Mouse (Mus musculus) C2C12 (cell line): ENCODE data around the gene Slc11a1. TPM values are rescaled to one million over a fixed set of nuclear protein-coding genes. Genes with fewer than 3 reads are reported as not detected.

Experiments
- H3K27me3 ChIP-seq: one replicate; pipeline ENCODE4 v1.6.1; 2011; ENCODE audit not compliant: control insufficient read depth, insufficient read depth, insufficient read length
- H3K36me3 ChIP-seq: one replicate; pipeline ENCODE4 v1.6.1; 2011; ENCODE audit not compliant: control insufficient read depth, insufficient read depth
- H3K4me3 ChIP-seq: one replicate; pipeline ENCODE4 v1.5.1; 2011; ENCODE audit warnings: mild to moderate bottlenecking, control low read depth; ENCODE audit not compliant: poor library complexity, insufficient read depth, severe bottlenecking
- H3K79me2 ChIP-seq: one replicate; pipeline ENCODE4 v1.6.1; 2011; ENCODE audit not compliant: control insufficient read depth, insufficient read depth
- H3K79me3 ChIP-seq: one replicate; pipeline ENCODE4 v1.6.1; 2011; ENCODE audit warnings: low read depth, control low read depth
- H3ac ChIP-seq: one replicate; pipeline ENCODE3; 2011; ENCODE audit warnings: low read depth; ENCODE audit not compliant: control insufficient read depth, insufficient read length
- CEBPB ChIP-seq: IDR thresholded peaks from one replicate; pipeline ENCODE4 v1.6.1; 2011; ENCODE audit warnings: low read depth, mild to moderate bottlenecking, control low read depth, moderate library complexity
- CTCF ChIP-seq: IDR thresholded peaks from one replicate; pipeline ENCODE4 v1.5.1; 2011; ENCODE audit not compliant: control insufficient read depth, insufficient read depth, insufficient read length
- FOSL1 ChIP-seq: IDR thresholded peaks from one replicate; pipeline ENCODE4 v1.8.0; 2011; ENCODE audit warnings: mild to moderate bottlenecking, low read length; ENCODE audit not compliant: poor library complexity, insufficient read depth, severe bottlenecking
- MAX ChIP-seq: IDR thresholded peaks from one replicate; pipeline ENCODE4 v1.6.1; 2011; ENCODE audit warnings: mild to moderate bottlenecking, control low read depth
- MYOD1 ChIP-seq: IDR thresholded peaks from one replicate; pipeline ENCODE4 v1.6.1; 2011; ENCODE audit warnings: low read depth; ENCODE audit not compliant: control insufficient read depth, insufficient read length
- MYOG ChIP-seq: IDR thresholded peaks from one replicate; pipeline ENCODE4 v1.6.1; 2011; ENCODE audit not compliant: control insufficient read depth, insufficient read length; ENCODE audit errors: extremely low read depth
- USF1 ChIP-seq: IDR thresholded peaks from one replicate; pipeline ENCODE4 v1.6.1; 2011; ENCODE audit warnings: low read depth, mild to moderate bottlenecking, control low read depth, moderate library complexity
- polyA plus RNA-seq: library from polyadenylated mRNA; unstranded; fragments of >200 nt; fragmentation: generic; extraction: Trizol; gene quantifications from one replicate; pipeline ENCODE4 v1.2.1, GENCODE M21; 2012; ENCODE audit warnings: missing spikeins

Slc11a1 gene
- polyA plus RNA-seq, 1 experiment, result 2.2 TPM

GRCm38 (mm10) chr1:74344163-74344916 lies 30.7 kb upstream of the Slc11a1 start:
- Histone ChIP-seq H3K79me3 (no peaks in the 10 kb centered on the region), H3K4me3 (no peak overlapping the region), H3K36me3 (no peaks in the 10 kb centered on the region), H3ac (no peak overlapping the region), H3K79me2 (no peaks in the 10 kb centered on the region), H3K27me3 (no peaks in the 10 kb centered on the region)
- TF ChIP-seq CEBPB (no peak), CTCF (no peak), MYOG (no peak), FOSL1 (no peak), USF1 (no peak), MAX (no peak), MYOD1 (no peak)

DNA sequence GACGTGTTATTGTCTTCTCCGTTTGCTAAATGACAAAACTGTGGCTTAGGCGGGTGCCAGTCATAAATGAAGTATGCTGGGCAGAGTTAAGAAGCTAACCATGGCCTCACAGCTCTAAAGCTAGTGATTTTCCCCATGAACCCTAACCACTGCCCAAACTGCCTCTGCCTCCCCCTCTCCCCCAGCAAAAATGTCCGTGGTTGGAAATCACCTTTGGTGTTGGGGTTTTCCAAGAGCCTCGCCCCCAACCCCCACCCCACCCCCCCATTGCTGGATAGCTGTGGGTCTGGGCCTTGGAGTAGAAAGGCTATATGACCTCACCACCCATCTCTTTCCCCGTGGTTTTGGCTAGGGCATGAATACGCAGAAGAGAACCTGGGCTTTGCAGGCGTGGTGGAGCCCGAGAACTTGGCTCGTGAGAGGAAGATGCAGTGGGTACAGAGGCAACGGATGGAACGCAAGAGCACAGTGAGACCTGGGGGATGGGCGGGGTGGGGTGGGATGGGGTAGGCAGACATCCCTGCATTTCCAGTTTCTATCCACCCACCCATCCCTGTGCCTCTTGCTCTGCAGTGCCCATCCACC lies 23.7 kb upstream of the Slc11a1 start:
- H3ac ChIP-seq, result no peak overlapping the region
- no peaks in the 10 kb centered on the region for H3K36me3 ChIP-seq
- H3K79me3 ChIP-seq, result no peaks in the 10 kb centered on the region
- no peaks in the 10 kb centered on the region for H3K79me2 ChIP-seq
- no peak overlapping the region for H3K4me3 ChIP-seq
- TF ChIP-seq MAX (no peak), FOSL1 (no peak), MYOG (no peak), MYOD1 (no peak), CTCF (no peak), CEBPB (no peak), USF1 (no peak)
- H3K27me3 ChIP-seq, result no peaks in the 10 kb centered on the region

DNA sequence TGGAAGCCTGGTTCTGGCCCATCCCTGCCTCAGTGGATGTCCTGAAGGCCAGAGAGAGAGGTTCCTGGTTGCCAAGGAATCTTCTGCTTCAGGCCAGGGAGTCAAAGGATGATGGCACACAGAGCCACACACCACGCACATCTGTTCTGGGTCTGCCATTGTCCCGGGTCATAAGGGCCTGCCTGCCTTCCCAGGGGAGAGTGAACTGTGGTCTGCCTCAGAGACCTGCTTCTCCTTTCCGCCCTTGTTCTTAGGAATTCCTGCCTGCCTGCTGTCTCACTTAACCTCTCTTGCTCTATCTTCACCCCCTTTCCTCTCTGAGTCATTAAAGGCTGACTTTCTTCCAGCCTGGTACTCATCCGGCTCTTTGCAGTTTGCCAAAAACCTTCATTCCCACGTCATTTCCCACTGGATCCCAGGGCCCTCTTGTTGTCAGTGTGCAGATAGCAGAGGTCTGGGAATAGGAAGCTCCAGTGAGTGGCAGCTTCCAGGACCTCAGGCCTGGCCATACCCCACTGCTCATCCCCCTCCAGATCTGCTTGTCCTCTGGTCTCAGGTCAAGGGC lies 22.4 kb upstream of the Slc11a1 start:
- Histone ChIP-seq H3K27me3 (no peaks in the 10 kb centered on the region), H3K4me3 (no peak overlapping the region), H3K79me3 (no peaks in the 10 kb centered on the region), H3ac (no peak overlapping the region), H3K36me3 (no peaks in the 10 kb centered on the region), H3K79me2 (no peaks in the 10 kb centered on the region)
- TF ChIP-seq CTCF (no peak), USF1 (no peak), MYOD1 (no peak), MAX (no peak), MYOG (no peak), FOSL1 (no peak), CEBPB (no peak)

- H3K27me3 ChIP-seq, result no peaks in the 10 kb centered on the region
- no peaks in the 10 kb centered on the region for H3K79me3 ChIP-seq
- H3K4me3 ChIP-seq, result no peak overlapping the region
- no peaks in the 10 kb centered on the region for H3K79me2 ChIP-seq
- no peaks in the 10 kb centered on the region for H3K36me3 ChIP-seq
- TF ChIP-seq MYOG, result no peak
- no peak for TF ChIP-seq MYOD1
- TF ChIP-seq FOSL1, result no peak
- TF ChIP-seq USF1, result no peak
- H3ac ChIP-seq, result no peak overlapping the region
These were observed 21.4 kb upstream of the Slc11a1 start for GRCm38 (mm10) chr1:74353453-74354229.

DNA sequence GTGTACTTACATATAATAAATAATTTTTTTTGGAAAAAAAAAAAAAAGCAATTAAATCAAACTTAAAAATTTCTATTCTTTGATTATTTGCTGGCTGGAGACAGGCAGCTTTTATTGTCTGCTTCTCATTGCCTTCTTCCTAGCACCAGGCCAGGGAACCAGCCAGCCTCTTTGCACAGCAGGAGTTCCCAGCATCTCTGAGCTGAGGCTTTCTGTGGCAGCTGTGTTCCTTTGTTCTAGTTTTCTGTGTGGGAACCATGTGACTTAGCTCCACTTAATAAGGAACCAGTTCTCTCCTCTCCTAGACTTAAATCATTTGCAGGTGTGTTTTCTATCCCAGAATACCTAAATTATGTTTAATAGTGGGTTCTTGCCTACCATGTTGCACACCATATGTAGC lies 17.5 kb upstream of the Slc11a1 start:
- no peak overlapping the region for H3K4me3 ChIP-seq
- no peak overlapping the region for H3ac ChIP-seq
- H3K79me3 ChIP-seq, result no peaks in the 10 kb centered on the region
- no peaks in the 10 kb centered on the region for H3K79me2 ChIP-seq
- no peaks in the 10 kb centered on the region for H3K36me3 ChIP-seq
- H3K27me3 ChIP-seq, result no peaks in the 10 kb centered on the region
- TF ChIP-seq MYOG, result no peak
- no peak for TF ChIP-seq CEBPB
- TF ChIP-seq USF1, result no peak
- TF ChIP-seq CTCF, result no peak
- TF ChIP-seq FOSL1, result no peak
- no peak for TF ChIP-seq MYOD1
- TF ChIP-seq MAX, result no peak
